Mouse (Mus musculus) bone marrow macrophage, adult 2 months (primary cell): Measurements from ENCODE around the gene Il27ra.

ENCODE experiments used
- CTCF ChIP-seq: IDR thresholded peaks from 2 replicates; pipeline ENCODE4 v1.5.1; 2012; ENCODE audit warnings: low read depth, mild to moderate bottlenecking, low read length, moderate library complexity
- POLR2A ChIP-seq: IDR thresholded peaks from 2 replicates; pipeline ENCODE4 v1.6.1; 2012; ENCODE audit warnings: mild to moderate bottlenecking, low read depth, low read length, borderline replicate concordance

DNA sequence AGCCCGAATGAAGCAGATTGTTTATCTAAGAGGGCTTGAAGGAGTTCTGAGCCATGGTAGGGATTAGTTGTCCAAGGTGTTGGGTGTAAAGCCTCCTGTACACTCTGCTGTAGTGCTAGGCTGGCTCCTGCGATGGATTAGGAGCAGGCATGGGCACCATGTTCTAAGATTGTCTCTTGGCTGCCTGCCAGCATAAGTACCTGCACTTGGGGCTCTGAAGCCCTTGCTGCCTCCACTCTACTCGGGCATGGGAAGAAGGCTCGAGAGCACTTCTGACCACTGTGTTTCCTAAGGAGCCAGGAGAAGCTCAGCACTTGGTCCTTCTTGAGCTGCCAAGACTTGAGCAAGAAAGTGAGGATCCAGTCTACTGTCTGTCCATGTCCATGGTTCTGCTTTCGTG, 36.8 kb upstream of the Il27ra start:
- TF ChIP-seq CTCF = no peak
- no peak for TF ChIP-seq POLR2A
